Mouse (Mus musculus) cerebellum, adult 9-10 months (tissue): ENCODE data around the gene Chchd10.

Experiments used
- DNase-seq: peaks from one replicate; pipeline ENCODE4 v3.0.0; 2022

Gene Chchd10

GRCm38 (mm10) chr10:75926396-75926795 is 6.5 kb upstream of the Chchd10 start:
- DNase-seq, result no peak

GRCm38 (mm10) chr10:75930304-75930703 is 2.6 kb upstream of the Chchd10 start:
- DNase-seq, result no peak

- DNase-seq, result no peak
Measured at GRCm38 (mm10) chr10:75931311-75931710, 1.6 kb upstream of the Chchd10 start.

- DNase-seq, result no peak
Measured at GRCm38 (mm10) chr10:75932081-75932678, 750 bp upstream of the Chchd10 start.

GRCm38 (mm10) chr10:75934991-75935390 is 2.1 kb downstream of the Chchd10 start:
- DNase-seq, result no peak

GRCm38 (mm10) chr10:75935680-75936541 is 3.0 kb downstream of the Chchd10 start, which contains the start of gene Mmp11:
TSS of gene Mmp11 (minus strand) at chr10:75936496.
- DNase-seq, result peak; percentile 90

GRCm38 (mm10) chr10:75936909-75937667 is 4.2 kb downstream of the Chchd10 start:
- no peak for DNase-seq

- DNase-seq, result no peak
Measured at GRCm38 (mm10) chr10:75937851-75938643, 5.1 kb downstream of the Chchd10 start.

- no peak for DNase-seq
Measured at GRCm38 (mm10) chr10:75939481-75940234, 6.7 kb downstream of the Chchd10 start.

- DNase-seq, result no peak
Measured at GRCm38 (mm10) chr10:75940520-75940919, 7.6 kb downstream of the Chchd10 start, which contains the start of gene Gm867. TSS of gene Gm867 (minus strand) at chr10:75940672.

- DNase-seq, result no peak
Measured at GRCm38 (mm10) chr10:75941042-75941824, 8.3 kb downstream of the Chchd10 start.

- DNase-seq, result no peak
Measured at GRCm38 (mm10) chr10:75942736-75943477, 10.0 kb downstream of the Chchd10 start, which contains the start of gene Vpreb3. TSS of gene Vpreb3 (plus strand) at chr10:75943057.

- DNase-seq, result no peak
Measured at GRCm38 (mm10) chr10:75944066-75944772, 11.3 kb downstream of the Chchd10 start.

- DNase-seq, result no peak
Measured at GRCm38 (mm10) chr10:75945213-75945612, 12.3 kb downstream of the Chchd10 start.

- no peak for DNase-seq
Measured at GRCm38 (mm10) chr10:75945896-75946295, 13.0 kb downstream of the Chchd10 start.

- no peak for DNase-seq
Measured at GRCm38 (mm10) chr10:75948079-75948478, 15.1 kb downstream of the Chchd10 start.

- DNase-seq, result no peak
Measured at GRCm38 (mm10) chr10:75949053-75950045, 16.4 kb downstream of the Chchd10 start.

- no peak for DNase-seq
Measured at GRCm38 (mm10) chr10:75950791-75951210, 17.9 kb downstream of the Chchd10 start.
